Mouse (Mus musculus): ENCODE results near the gene Plvap.

Gene Plvap

GRCm38 (mm10) chr8:71486136-71486529 lies 25.4 kb downstream of the Plvap start:
- DNase-seq (ENCODE audit: low read depth, low spot score) = no peak

GRCm38 (mm10) chr8:71485142-71486135 lies 26.1 kb downstream of the Plvap start, which contains the start of gene Ano8:
Gene Ano8, minus strand, starts transcription at chr8:71485963.
- DNase-seq (ENCODE audit: low read depth, low spot score) = peak; percentile 89

GRCm38 (mm10) chr8:71484736-71485135 lies 26.8 kb downstream of the Plvap start:
- DNase-seq (ENCODE audit: low read depth, low spot score) = no peak

GRCm38 (mm10) chr8:71483932-71484331 lies 27.6 kb downstream of the Plvap start:
- DNase-seq (ENCODE audit: low read depth, low spot score) = peak; percentile 78

- DNase-seq (ENCODE audit: low read depth, low spot score) = no peak
Observed at GRCm38 (mm10) chr8:71478943-71479342, 32.6 kb downstream of the Plvap start.

GRCm38 (mm10) chr8:71477196-71477845 lies 34.2 kb downstream of the Plvap start:
- DNase-seq (ENCODE audit: low read depth, low spot score) = peak; percentile 62

- DNase-seq (ENCODE audit: low read depth, low spot score) = peak; percentile 83
Observed at GRCm38 (mm10) chr8:71476099-71476940, 35.2 kb downstream of the Plvap start.

- DNase-seq (ENCODE audit: low read depth, low spot score) = no peak
Observed at GRCm38 (mm10) chr8:71475702-71476075, 35.9 kb downstream of the Plvap start.

GRCm38 (mm10) chr8:71474785-71475701 lies 36.5 kb downstream of the Plvap start:
- DNase-seq (ENCODE audit: low read depth, low spot score) = no peak

GRCm38 (mm10) chr8:71474344-71474743 lies 37.2 kb downstream of the Plvap start:
- DNase-seq (ENCODE audit: low read depth, low spot score) = no peak

- DNase-seq (ENCODE audit: low read depth, low spot score) = peak; percentile 46
Observed at GRCm38 (mm10) chr8:71472601-71473386, 38.8 kb downstream of the Plvap start.

GRCm38 (mm10) chr8:71471861-71472260 lies 39.7 kb downstream of the Plvap start:
- DNase-seq (ENCODE audit: low read depth, low spot score) = no peak

- no peak for DNase-seq (ENCODE audit: low read depth, low spot score)
Observed at GRCm38 (mm10) chr8:71470913-71471255, 40.7 kb downstream of the Plvap start.

GRCm38 (mm10) chr8:71470146-71470912 lies 41.2 kb downstream of the Plvap start:
- no peak for DNase-seq (ENCODE audit: low read depth, low spot score)

- DNase-seq (ENCODE audit: low read depth, low spot score) = peak; percentile 72
Observed at GRCm38 (mm10) chr8:71469411-71469810, 42.1 kb downstream of the Plvap start.

GRCm38 (mm10) chr8:71468916-71469315 lies 42.6 kb downstream of the Plvap start, which contains the start of gene Dda1:
Gene Dda1, plus strand, starts transcription at chr8:71469199.
- peak; percentile 99 for DNase-seq (ENCODE audit: low read depth, low spot score)

- no peak for DNase-seq (ENCODE audit: low read depth, low spot score)
Observed at GRCm38 (mm10) chr8:71468001-71468400, 43.6 kb downstream of the Plvap start.

GRCm38 (mm10) chr8:71467201-71467600 lies 44.4 kb downstream of the Plvap start:
- DNase-seq (ENCODE audit: low read depth, low spot score) = no peak

- DNase-seq (ENCODE audit: low read depth, low spot score) = no peak
Observed at GRCm38 (mm10) chr8:71466198-71466597, 45.4 kb downstream of the Plvap start.

All from CD4-positive, CD25-positive, alpha-beta regulatory T cell, adult 2 months (primary cell).